Mouse (Mus musculus): Measurements from ENCODE around the gene Sf1. TPM values are rescaled to one million over a fixed set of nuclear protein-coding genes. Genes with fewer than 3 reads are reported as not detected.

Gene Sf1
- polyA plus RNA-seq, 1 experiment from 2014 or later = 156 TPM

DNA sequence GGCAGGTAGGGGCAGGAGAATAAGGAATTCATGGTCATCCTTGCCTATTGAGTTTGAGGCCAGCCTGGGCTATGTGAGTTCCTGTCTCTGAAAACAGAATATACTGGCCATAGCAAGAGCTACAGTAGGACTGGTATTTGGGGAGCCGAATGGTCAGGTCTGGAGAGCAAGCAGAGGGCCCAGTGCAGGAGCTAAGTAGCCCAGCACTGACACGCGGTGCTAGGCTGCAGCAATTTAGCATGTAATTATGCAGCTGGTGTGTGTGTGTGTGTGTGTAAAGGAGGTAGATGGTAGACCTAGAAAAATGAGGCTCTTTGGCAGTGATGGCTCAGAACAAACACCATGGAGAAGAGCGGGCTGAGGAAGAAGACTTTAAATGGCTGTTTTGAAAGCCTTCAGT is 15.9 kb upstream of the Sf1 start:
- WGBS (ENCODE audit: missing documents) = 98% methylated on average over 4 of the region's 4 CpGs
- H3K4me3 ChIP-seq (ENCODE audit: inconsistent target) = no peak overlapping the region
- H3K36me3 ChIP-seq (ENCODE audit: inconsistent target) = peaks cover 15% of the 10 kb centered on the region; the same call in 1 of the 2 replicates

DNA sequence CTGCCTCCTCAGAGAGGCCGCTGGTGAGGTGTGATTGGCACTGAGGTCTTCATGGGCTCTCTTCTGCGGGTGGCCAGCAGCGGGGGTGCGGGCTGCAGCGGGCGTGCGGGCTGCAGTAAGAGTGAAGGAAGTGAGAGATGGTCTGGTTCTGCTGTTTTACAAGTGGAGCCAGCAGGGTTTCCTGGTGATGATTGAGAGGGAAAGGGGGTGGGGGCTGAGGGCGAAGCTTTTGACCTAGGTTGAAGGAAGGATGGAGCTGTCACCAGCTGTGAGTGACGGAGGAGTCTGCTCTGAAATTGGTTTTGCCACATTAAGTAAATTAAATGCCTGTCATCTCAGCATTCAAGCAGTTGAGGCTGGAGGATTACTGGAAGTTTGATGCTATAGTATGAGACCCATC is 14.8 kb upstream of the Sf1 start:
- WGBS (ENCODE audit: missing documents) = 51% methylated on average over 9 of the region's 9 CpGs
- H3K79me2 ChIP-seq (ENCODE audit: inconsistent target) = no peaks in the 10 kb centered on the region
- H3K27ac ChIP-seq = no peak overlapping the region
- peaks cover 24% of the 10 kb centered on the region; the same call in 1 of the 2 replicates for H3K36me3 ChIP-seq (ENCODE audit: inconsistent target)
- no peak overlapping the region for H3K4me3 ChIP-seq (ENCODE audit: inconsistent target)

More for the DNA sequence above, 15.9 kb upstream of the Sf1 start:
- H3K79me2 ChIP-seq (ENCODE audit: inconsistent target) = no peaks in the 10 kb centered on the region
- H3K27ac ChIP-seq = no peak overlapping the region

DNA sequence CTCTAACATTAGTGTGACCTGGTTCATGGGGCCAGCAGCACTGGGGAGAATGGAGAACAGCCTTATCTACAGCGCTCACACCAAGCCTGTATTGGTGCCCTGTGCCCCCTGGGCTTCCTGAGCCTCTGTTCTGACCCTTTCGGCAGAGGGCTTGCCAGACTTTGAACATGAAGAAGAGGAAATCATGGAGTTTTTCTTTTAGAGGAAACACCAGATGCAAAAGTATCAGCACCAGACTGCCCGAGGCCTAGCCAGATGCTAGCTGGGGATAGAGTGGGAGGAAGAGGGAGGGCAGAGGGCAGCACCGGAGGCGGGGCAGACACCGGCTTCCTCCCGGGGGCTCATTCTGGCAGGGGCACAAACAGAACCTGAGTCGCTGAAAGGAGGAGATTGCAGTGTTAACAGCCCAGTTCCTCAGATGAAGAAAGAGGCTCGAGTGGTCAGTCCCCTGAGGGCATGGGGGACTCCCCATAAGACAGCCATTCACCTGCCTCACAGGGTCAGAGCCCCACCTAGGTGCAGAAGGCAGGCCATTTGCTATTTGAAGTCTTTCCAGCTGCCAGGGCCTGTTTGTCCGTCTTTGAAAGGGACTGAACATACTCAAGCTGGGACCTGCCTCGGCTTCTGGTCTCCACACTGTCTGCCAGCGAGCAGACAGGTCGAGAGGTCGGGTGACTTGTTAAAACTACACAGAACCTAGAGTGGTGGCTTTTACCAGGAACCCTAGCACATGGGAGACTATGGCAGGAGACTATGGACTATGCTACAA is 14.1 kb upstream of the Sf1 start:
- 48% methylated on average over 14 of the region's 14 CpGs for WGBS (ENCODE audit: missing documents)
- H3K36me3 ChIP-seq (ENCODE audit: inconsistent target) = peaks cover 28% of the 10 kb centered on the region; the same call in 1 of the 2 replicates
- H3K27ac ChIP-seq = no peak overlapping the region
- no peaks in the 10 kb centered on the region for H3K79me2 ChIP-seq (ENCODE audit: inconsistent target)
- H3K4me3 ChIP-seq (ENCODE audit: inconsistent target) = no peak overlapping the region

DNA sequence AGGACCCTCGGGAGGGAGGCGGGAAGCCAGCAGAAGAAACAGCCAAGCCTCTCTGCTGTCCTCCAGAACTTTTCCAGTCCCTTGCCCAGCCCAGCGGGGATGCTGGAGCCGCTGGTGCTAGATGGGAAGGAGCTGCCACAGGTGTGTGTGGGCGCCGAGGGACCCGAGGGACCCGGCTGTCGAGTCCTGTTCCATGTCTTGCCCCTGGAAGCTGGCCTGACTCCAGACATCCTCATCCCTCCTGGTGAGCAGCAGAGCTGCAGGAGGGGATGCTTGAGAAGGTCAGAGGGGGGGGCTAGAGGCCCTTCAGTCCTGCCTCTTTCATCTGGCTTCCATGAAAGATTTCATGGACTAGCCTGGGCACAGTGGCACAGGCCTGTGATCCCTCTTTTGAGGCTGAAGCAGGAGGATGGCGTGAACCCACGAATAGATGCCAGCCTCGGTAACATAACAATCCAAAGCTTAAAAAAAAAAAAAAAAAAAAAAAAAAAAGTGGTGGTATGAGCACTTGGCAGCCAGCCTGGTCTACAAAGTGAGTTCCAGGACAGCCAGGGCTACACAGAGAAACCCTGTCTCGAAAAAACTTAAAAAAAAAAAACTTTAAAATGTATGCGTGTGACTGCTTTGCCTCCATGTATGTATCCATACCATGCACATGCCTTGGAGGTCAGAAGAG is 11.9 kb upstream of the Sf1 start:
- H3K27ac ChIP-seq = no peak overlapping the region
- 76% methylated on average over 11 of the region's 14 CpGs for WGBS (ENCODE audit: missing documents)

DNA sequence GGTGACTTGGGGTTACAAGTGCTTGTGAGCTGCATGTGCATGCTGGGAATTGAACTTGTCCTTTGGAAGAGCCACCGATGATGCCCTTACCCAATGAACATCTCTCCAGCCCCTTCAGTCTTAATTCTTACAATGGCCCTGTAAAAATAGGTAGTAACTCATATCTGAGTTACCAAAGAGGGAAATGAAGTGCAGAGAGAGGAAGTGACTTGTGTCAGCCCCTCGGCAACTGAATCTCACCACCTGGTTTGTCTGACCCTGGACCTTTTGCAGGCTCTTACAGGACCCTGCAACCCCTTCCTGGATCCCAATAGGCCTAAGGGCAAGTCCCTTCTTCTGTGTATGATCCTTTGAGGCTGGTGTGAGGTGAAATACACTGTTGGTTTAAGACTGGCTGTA is 11.4 kb upstream of the Sf1 start:
- no peaks in the 10 kb centered on the region for H3K79me2 ChIP-seq (ENCODE audit: inconsistent target)
- no peak overlapping the region for H3K4me3 ChIP-seq (ENCODE audit: inconsistent target)
- WGBS (ENCODE audit: missing documents) = 20% methylated on average over 2 of the region's 2 CpGs
- H3K36me3 ChIP-seq (ENCODE audit: inconsistent target) = peaks cover 13% of the 10 kb centered on the region; the same call in 1 of the 2 replicates
- H3K27ac ChIP-seq = no peak overlapping the region

More for the DNA sequence above, 11.9 kb upstream of the Sf1 start:
- no peak overlapping the region for H3K4me3 ChIP-seq (ENCODE audit: inconsistent target)
- H3K79me2 ChIP-seq (ENCODE audit: inconsistent target) = no peaks in the 10 kb centered on the region
- H3K36me3 ChIP-seq (ENCODE audit: inconsistent target) = peaks cover 18% of the 10 kb centered on the region; the same call in 1 of the 2 replicates

DNA sequence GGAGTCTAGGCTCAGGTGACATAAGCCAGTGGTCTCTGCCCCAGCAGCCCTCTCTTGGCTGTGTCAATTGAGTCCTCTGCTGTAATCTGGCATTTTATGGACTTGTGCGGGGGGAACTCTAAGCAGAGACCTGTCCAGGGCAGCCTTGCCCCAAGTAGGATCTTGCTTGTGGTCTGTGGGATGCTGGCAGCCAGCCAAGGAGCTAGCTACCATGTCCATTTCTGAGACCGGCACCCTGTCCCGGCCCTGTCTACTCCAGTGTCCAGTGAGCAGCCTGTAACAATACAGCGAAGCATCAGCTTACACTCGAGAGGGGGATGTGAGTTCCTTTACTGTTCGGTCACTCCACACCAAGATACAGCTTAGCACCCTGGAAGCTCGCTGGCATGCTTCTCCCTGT is 9.5 kb upstream of the Sf1 start:
- Histone ChIP-seq H3K36me3 (ENCODE audit: inconsistent target) (peaks cover 13% of the 10 kb centered on the region; the same call in 1 of the 2 replicates), H3K4me3 (ENCODE audit: inconsistent target) (no peak overlapping the region), H3K27ac (no peak overlapping the region), H3K79me2 (ENCODE audit: inconsistent target) (no peaks in the 10 kb centered on the region)
- 90% methylated on average over 7 of the region's 7 CpGs for WGBS (ENCODE audit: missing documents)

DNA sequence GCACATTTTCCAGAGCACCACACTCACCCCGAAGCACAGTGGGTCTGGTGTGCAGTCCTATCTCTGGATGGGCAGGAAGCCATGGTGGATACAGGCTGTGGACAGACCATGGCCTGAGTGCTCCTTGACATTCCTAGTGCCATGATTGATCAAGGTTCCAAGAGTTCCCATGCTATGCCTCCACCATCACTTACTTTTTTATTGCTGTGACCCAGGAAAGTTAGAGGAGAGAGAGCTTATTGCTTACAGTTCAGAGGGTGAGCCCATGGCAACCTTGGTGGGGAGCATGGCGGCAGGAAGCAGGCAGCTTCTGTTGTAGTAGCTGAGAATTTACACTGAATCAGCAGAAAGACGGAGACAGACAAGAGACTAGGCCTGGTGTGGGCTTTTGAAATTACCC is 2.2 kb upstream of the Sf1 start:
- Histone ChIP-seq H3K27ac (no peak overlapping the region), H3K36me3 (ENCODE audit: inconsistent target) (peaks cover 10% of the 10 kb centered on the region), H3K4me3 (ENCODE audit: inconsistent target) (no peak overlapping the region)

DNA sequence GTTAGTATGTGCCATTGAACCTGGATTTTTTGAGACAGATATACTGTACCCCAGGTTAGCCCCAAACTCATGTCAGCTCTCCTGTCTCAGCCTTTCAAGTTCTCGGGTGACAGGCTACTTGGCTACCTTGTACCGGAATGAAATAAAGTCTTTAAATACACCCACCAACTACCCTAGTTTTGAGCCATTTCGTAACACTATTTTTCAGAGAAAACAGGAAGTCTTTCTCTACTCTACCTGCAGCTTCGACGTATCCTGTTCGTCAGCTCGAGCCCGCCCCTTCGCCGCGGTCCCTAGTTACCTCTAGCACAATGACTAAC is 439 bp upstream of the Sf1 start:
- WGBS (ENCODE audit: missing documents) = 0% methylated on average over 11 of the region's 11 CpGs
- Histone ChIP-seq H3K27ac (peak overlapping the region; percentile 67), H3K4me3 (ENCODE audit: inconsistent target) (peak overlapping the region; percentile 45), H3K79me2 (ENCODE audit: inconsistent target) (peaks cover 37% of the 10 kb centered on the region), H3K36me3 (ENCODE audit: inconsistent target) (peaks cover 28% of the 10 kb centered on the region)

More for the DNA sequence above, 2.2 kb upstream of the Sf1 start:
- WGBS (ENCODE audit: missing documents) = 90% methylated on average over 3 of the region's 3 CpGs
- H3K79me2 ChIP-seq (ENCODE audit: inconsistent target) = peaks cover 20% of the 10 kb centered on the region

DNA sequence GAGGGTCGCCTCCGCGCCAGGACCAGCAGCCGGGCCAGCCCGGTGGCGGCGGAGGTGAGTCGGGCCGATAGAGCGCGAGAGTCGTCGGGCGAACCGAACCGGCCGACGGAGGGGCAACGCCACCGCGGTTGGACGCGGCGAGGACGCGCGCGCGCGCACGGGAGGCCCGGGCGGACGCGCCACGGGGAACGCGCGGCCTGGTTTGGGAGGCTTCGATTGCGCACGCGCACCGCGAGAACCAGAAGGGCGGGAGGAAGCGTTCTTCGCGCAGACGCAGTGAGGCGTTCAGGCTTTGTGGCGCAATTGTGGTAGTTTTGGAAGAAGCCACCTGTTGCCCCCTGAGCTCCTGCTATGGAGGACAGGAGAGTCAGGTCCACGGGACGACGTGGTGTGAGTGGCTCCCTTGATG is 831 bp downstream of the Sf1 start:
- H3K27ac ChIP-seq = peak overlapping the region; percentile 38
- peaks cover 41% of the 10 kb centered on the region for H3K36me3 ChIP-seq (ENCODE audit: inconsistent target)
- H3K79me2 ChIP-seq (ENCODE audit: inconsistent target) = peaks cover 50% of the 10 kb centered on the region
- H3K4me3 ChIP-seq (ENCODE audit: inconsistent target) = peak overlapping the region; percentile 63
- WGBS (ENCODE audit: missing documents) = under 1% methylated on average over 53 of the region's 55 CpGs

DNA sequence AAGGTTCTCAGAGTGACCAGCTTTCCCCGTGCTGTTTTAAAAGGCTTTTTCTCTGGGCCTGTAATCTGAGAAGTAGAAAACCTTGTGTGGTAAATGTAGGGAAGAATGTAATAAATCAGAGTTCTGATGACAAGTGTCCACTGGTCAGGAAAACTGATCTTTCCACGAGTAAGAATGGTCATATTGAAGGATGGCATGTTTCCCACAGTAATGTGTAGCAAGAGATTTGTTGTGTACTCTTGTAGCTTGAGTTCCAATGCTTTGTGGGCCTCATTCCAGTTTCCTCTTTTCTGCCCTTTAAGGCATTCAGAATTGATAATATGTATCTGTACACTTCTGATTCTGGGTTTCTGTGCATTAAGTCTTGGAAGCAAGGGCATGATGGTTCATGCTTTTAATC is 1.4 kb downstream of the Sf1 start:
- Histone ChIP-seq H3K27ac (peak overlapping the region; percentile 38), H3K4me3 (ENCODE audit: inconsistent target) (peak overlapping the region; percentile 63), H3K36me3 (ENCODE audit: inconsistent target) (peaks cover 43% of the 10 kb centered on the region), H3K79me2 (ENCODE audit: inconsistent target) (peaks cover 55% of the 10 kb centered on the region)
- 0% methylated on average over 2 of the region's 2 CpGs for WGBS (ENCODE audit: missing documents)

DNA sequence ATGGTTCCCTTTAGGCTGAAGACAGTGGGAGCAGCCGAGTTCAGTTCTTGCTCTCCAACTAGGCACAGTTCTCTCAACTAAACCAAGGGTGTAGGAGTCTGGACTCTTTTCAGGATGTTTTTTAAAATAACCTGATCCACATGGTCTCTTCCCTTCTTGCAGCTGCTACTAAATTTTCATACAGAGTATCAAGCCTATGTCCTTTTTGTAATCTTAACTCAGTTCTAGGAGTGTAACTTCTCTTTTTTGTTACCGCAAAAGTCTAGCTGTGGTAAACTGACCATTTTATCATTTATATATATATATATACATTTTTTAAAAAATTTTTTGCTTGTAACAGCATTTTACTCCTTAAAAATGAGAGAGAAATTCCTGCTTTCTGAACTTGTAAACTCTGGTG is 6.7 kb downstream of the Sf1 start:
- Histone ChIP-seq H3K4me3 (ENCODE audit: inconsistent target) (no peak overlapping the region), H3K36me3 (ENCODE audit: inconsistent target) (peaks cover 88% of the 10 kb centered on the region), H3K27ac (peak overlapping the region; percentile 43; the same call in 1 of the 2 replicates), H3K79me2 (ENCODE audit: inconsistent target) (peaks cover 93% of the 10 kb centered on the region)
- 30% methylated on average over 1 of the region's 2 CpGs for WGBS (ENCODE audit: missing documents)

DNA sequence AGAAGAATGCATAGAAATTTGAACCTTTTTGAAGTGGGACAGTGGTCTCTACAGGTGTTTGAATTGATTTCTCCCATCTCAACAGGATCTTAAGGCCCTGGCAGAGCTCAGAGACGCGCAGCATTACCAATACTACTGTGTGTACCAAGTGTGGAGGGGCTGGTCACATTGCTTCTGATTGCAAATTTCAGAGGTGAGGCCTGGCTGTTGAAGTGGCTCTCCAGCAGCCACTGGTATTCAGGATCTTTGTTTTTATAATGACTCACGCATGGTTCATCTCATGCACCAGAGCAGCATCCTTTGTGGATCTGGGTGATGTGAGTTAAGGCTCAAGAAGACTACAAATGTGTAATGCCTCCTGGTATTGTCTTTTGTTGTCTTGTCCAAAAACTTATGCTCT is 8.9 kb downstream of the Sf1 start:
- Histone ChIP-seq H3K79me2 (ENCODE audit: inconsistent target) (peaks cover 71% of the 10 kb centered on the region), H3K27ac (no peak overlapping the region), H3K36me3 (ENCODE audit: inconsistent target) (peaks cover 82% of the 10 kb centered on the region), H3K4me3 (ENCODE audit: inconsistent target) (no peak overlapping the region)
- 98% methylated on average over 3 of the region's 3 CpGs for WGBS (ENCODE audit: missing documents)

DNA sequence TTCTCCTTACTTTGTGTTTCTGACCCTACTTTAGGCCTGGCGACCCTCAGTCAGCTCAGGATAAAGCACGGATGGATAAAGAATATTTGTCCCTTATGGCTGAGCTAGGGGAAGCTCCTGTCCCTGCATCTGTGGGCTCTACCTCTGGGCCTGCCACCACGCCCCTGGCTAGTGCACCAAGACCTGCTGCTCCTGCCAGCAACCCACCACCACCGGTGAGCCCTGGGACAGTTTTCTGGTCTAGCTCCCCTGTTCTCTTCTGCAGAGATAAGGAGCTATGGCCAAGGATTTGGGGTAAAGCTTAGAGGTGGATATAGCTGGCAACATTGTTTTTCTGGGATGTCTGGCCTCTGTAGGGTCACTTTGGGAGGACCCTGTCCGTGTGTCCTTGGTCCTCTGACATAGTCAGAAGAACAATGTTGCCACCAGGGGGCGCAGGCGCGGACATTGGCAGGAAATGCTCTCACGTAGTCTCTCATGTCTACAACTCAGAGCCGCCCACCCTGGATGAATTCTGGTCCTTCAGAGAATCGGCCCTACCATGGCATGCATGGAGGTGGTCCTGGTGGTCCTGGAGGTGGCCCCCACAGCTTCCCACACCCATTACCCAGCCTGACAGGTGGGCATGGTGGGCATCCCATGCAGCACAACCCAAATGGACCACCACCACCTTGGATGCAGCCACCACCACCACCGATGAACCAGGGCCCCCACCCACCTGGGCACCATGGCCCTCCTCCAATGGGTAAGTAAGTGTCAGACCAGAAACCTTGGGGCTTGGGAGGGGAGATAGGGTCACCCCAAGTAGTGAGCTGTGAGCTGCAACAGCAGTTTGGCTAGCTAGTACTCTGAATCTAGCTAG is 10.3 kb downstream of the Sf1 start:
- Histone ChIP-seq H3K4me3 (ENCODE audit: inconsistent target) (no peak overlapping the region), H3K79me2 (ENCODE audit: inconsistent target) (peaks cover 57% of the 10 kb centered on the region), H3K36me3 (ENCODE audit: inconsistent target) (peaks cover 80% of the 10 kb centered on the region), H3K27ac (no peak overlapping the region)
- WGBS (ENCODE audit: missing documents) = 52% methylated on average over 12 of the region's 12 CpGs

DNA sequence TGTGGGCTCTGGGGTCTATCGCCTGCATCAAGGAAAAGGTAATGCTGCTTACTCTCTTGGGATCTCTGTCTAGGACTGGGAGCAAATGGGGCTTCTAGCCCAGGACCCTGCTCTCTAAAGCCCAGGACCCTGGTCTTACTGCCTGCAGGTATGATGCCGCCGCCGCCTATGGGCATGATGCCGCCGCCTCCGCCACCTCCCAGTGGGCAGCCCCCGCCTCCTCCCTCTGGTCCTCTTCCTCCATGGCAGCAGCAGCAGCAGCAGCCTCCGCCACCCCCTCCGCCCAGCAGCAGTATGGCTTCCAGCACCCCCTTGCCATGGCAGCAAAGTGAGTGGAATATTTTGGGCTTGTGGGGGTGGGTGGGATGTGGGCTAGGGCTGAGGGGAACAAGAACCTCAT is 11.1 kb downstream of the Sf1 start:
- no peak overlapping the region for H3K4me3 ChIP-seq (ENCODE audit: inconsistent target)
- 96% methylated on average over 8 of the region's 10 CpGs for WGBS (ENCODE audit: missing documents)
- H3K36me3 ChIP-seq (ENCODE audit: inconsistent target) = peaks cover 74% of the 10 kb centered on the region
- no peak overlapping the region for H3K27ac ChIP-seq
- peaks cover 49% of the 10 kb centered on the region for H3K79me2 ChIP-seq (ENCODE audit: inconsistent target)
